Mouse (Mus musculus): ENCODE data around the gene Cybb.
"Not testable (repeated sequence)": the region's sequence is repeated elsewhere in the genome, so short reads cannot be mapped to it uniquely, and the experiment has no call there.

Gene Cybb

GRCm38 (mm10) chrX:9487671-9488070 is at the start of gene Cybb:
Gene Cybb, minus strand, starts transcription at chrX:9487771.
- no peak for DNase-seq

DNA sequence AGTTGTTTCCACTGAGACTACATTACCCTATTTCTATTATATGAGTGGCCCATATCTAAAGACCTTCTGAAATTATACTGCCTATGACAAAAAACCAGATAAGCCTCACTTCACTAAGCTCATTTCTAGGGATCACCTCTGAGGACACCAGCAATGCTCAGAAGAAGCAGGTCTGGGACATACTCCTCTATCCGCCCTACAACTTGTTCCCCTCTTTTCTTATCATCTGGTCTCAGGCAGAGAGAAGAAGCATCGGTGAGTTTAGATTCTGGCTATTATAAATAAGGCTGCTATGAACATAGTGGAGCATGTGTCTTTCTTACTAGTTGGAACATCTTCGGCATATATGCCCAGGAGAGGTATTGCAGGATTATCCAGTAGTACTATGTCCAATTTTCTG is 49.3 kb upstream of the Cybb start:
- no peak for DNase-seq

GRCm38 (mm10) chrX:9519969-9520368 is 32.4 kb upstream of the Cybb start:
- peak; percentile 5 to 25 for DNase-seq

DNA sequence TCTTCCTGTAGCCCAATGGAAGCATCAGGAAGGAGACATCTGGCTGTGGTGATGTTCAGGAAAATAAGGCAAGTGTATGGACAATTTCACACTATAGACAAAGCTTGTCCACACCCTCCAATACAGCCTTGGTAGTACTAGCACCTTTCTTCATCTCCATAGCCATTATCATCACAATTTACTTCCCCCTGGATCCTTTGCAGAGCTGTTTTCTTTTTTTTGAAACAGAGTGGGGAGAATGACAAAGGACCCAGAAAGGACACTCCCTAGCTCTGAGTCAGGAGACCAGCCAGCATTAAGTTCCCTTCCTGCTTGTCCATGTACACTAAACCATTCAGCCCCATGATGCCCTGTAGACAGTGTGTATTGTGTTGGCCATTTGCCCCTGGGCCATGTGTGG is 30.0 kb upstream of the Cybb start:
- not testable (repeated sequence) for DNase-seq

GRCm38 (mm10) chrX:9475036-9475435 is 12.5 kb downstream of the Cybb start:
- not testable (repeated sequence) for DNase-seq

DNA sequence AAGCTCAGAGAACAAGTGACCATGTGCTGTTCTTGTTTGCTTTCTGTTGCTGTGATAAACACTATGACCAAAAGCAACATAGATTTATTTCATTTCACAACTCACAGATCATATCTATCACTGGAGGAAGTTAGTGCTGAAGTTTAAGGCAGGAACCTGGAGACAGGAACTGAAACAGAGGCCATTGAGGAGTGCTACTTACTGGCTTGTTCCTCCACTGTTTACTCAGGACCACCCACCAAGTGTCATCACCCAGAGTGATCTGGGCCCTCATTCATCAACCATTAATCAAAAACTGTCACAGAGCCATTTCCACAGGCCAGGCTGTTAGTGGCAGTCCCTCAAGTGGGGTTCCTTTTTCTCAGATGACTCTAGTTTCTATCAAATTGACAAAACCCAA is 13.1 kb downstream of the Cybb start:
- no peak for DNase-seq

GRCm38 (mm10) chrX:9473768-9474167 is 13.8 kb downstream of the Cybb start:
- DNase-seq = no peak

DNA sequence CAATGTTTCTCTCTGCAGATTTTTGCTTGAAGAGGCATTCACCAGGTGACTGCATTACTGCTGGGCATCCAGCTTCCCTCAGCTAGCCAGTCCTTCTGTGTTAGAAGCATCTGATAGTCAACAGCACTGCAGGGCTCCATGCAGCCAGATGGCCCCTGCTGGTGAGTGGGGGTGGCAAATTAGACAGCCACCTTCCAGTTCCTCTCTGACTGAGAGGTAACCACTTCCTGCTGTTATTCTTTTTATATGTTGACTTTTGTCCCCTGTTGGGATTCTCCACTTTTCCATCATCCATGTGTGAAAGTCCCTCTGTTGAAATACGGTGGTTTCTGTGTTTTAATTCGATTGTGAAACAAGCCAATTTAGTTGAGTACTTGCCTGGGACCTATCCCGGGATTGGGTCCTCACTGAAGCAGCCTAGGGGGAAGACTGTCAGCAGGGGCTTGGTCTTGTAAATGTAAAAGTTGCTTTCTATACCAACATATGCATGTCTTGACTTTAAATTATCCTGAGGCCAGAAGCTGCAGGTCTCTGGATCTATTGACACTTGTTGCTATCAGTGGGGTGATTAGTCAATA is 16.7 kb downstream of the Cybb start:
- peak in 1 of 2 experiments; percentile 12 for DNase-seq

GRCm38 (mm10) chrX:9469100-9469499 is 18.5 kb downstream of the Cybb start:
- DNase-seq = no peak

DNA sequence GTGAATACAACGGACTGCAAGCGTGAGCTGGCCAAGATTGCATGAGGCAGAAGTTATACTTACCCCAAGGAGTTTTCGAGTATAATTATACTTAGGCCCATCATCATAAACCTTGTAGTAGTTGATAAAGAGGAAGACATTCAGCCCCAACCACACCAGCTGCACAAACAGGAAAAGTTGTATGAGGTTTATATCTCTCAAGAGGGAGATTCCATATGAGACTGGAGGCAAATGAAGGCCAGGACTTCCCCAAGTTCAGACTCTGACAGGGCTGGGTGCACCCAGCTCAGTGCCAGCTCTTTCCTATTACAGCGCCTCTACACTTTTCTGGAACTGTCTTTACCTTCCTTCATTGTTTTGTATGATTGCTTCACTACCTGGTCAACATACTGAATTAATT is 20.6 kb downstream of the Cybb start:
- DNase-seq = no peak

DNA sequence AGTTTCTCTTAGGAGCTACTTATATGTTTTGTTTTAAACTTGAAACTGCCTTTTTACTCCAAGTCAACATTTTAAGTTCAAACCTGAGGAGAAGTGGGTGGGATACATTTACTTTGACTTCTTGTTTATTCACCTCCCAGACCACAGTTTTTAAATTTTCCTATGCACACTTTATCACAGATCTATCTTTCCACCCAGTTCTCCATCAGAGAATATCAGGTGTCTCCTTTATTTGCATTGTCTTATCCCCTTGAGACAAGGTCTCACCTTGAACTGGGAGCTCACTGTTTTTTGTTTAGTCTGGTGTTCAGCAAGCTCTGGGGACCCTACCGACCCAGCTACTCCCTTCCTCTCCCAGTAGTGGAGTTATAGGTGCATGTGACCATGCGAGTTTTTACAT is 21.7 kb downstream of the Cybb start:
- no peak for DNase-seq

GRCm38 (mm10) chrX:9462671-9463070 is 24.9 kb downstream of the Cybb start:
- no peak for DNase-seq

DNA sequence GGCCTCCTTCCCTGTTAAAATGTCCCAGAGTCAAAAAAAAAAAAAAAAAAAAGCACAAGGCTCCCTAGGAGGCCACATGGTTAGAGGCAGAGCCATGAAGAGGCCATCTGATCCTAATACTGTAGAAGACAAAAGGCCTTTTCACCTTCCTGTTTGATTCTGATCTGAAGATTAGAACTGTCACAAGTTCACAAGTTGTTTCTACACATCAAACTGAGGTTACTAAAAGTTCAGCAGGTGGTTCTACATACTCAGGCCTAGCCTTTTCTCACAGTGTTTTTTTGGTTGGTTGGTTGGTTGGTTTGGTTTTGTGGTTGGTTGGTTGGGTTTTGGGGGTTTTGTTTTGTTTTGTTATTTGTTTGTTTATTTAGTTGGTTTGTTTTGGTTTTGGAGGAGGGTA is 26.2 kb downstream of the Cybb start:
- no peak for DNase-seq

DNA sequence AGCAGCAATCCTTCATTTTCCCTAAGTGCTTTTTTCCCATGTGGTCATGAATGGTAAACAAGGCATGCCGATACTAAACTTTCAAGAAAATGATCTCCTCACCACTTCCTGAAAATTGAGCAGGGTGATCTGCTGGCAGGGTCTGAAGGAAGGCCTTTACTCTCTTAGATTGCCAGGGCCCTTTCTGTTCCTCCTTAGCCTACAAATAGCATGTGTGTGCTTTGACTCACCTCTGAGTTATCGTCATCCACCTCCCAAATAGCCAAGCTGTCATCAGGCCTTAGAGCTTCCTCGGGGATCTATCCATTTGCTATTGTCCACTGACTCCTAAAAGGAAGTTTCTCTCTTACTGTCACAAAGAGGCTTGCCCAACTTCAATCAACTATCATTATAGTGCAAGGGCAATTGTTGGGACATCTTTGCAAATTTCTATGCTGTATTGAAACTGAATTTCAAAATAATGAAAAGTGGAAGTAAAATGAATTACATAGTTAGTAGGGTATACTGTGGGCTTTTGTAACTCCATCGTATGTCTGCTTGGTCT is 27.1 kb downstream of the Cybb start:
- no peak for DNase-seq

DNA sequence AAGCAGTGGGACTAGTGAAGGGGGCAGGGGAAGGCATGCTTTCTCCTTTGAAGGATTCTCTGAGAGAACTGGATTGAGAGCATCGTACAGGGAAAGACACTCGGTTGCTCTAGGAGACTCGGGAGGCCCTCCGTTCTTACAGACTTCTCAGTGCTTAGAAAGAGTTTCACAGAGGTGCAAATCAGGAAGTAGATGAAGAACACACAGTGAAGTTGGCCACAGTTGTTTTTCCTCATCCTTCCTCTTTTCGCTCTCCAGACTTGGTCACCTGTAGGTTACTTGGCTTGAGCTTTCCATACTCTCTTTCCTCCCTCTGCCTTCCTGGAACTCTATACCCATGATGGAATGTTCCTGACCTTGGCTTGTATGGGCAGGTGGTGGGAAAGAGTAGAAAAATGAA is 35.2 kb downstream of the Cybb start:
- no peak for DNase-seq

GRCm38 (mm10) chrX:9447284-9447683 is 40.3 kb downstream of the Cybb start:
- DNase-seq = no peak

DNA sequence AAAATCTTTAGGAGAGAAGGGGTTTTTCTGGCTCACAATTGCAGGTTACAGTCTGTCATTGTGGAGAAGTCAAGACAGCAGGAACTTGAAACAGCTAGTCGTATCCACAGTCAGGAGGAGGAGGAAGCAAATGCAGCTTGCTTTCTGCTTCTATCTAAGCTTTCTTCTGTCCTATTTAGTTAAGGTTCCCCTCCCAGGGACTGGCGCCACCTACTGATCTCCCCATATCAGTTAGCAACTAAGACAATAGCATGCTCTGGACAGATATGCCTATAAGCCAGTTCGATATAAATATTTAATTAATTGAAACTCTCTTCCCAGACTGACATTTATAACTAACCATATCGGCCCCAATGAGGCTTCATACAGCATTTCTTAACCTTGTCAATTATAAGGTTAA is 46.5 kb downstream of the Cybb start:
- DNase-seq = no peak

DNA sequence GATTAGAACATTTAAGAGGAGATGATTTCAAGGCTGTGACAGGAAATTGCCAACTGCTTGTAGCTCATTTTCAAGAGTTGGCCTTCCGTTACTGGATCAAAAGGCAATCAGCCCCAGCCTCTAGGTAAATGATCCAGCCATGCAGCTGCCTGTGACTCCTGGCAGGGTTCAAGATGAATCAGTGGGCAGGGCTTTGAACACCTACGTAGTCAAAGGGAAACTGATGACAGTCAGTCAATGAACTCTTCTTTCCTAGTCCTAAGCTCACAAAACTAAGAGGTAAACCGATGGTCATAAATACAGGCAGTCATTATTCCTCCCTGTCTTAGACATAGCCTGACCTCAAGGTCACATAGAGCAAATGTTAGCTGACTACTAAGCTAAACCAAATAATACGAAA is 47.0 kb downstream of the Cybb start:
- no peak for DNase-seq

DNA sequence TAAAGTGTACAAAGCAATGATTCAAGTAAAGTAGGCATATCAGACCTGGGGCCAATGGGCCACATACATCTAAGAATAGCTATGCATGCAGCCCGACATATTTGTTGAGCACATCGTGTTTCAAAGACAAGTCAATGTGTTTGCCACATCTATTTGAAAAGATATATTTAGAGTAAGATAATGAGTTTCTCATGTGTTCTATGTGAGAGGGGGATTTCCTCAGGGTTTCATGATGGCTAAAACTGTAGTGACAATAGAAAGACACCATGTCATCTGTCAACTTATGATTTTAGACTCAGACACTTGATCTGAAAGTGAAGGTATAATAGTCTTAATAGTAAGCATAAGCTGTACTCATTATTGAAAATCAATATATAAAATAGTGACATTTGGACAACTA is 48.3 kb downstream of the Cybb start:
- DNase-seq = no peak

DNA sequence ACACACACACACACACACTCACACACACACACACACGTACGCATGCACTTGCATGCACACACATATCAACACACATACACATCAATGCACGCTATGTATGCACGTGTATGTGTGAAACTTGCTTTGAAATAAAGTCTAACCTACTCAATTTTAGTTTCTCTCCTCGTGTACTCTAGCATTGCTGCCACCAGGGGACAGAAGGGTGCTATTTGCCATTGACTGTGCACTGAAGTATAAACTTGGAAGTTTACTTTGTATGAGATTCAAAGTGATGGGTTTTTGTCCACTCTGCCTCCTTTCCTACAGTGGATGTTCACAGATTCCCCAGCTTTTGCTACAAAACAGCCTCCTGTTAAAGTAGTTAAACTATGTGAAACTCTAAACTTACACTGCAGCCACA is 73.7 kb downstream of the Cybb start:
- DNase-seq = no peak
